Mouse (Mus musculus): ENCODE measurements around the gene Chaf1a.

DNA sequence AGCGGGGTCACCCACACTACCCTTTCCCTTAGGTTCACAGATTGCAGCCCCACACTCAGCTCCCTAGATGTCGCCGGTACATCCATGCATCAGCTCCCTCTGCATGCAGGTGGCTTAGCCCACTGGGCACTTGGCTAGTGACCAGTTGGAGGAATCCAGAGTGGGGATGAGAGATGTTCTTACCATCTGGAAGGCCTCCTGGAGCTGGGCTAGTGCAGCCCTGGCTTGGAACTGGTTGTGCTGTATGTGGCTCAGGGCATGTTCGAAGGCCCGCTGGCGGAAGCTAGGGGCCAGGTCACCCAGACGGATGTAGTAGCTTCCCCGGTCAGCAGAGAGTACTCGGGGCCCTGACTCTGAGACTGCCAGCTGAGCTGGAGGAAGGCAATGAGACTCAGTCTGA is 62.7 kb downstream of the Chaf1a start:
- TF ChIP-seq CTCF (IDR thresholded peaks at IDR 0.05; ENCODE audit: control insufficient read depth, insufficient read depth, insufficient read length): no peak
- TF ChIP-seq USF1 (IDR thresholded peaks at IDR 0.05; ENCODE audit: low read depth): no peak

All from C2C12 (cell line).